Mouse (Mus musculus): ENCODE data around the gene Utp11.

DNA sequence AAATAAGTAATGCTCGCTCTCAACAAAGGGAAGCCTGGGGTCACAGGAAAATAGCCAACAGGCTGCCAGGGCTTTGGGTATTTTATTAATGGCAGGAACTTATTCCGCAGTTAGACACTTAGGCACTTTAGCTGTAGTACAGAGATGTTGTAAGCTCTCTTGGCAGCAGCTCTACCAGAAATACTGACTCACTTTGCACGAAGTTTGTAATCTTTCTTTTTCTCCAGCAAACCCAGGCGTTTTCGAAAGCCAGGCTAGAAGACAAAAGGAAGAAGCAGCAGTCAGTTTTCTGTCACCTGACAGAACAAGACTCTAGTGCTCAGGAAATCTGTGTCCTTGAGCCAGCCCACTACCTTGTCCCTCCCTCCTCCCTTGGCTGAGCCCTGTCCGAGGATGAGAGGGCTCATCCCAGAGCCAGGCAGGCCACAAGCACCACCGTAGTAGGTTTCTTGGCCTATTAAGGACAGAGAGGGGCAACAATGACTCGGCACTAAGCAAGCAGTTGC is 7.5 kb downstream of the Utp11 start:
- TF ChIP-seq POLR2A (IDR thresholded peaks at IDR 0.05; ENCODE audit: low read depth, low read length) (no peak), CTCF (IDR thresholded peaks at IDR 0.05; ENCODE audit: extremely low read depth, insufficient read length, insufficient replicate concordance, low read depth, low read length) (no peak)
